Mouse (Mus musculus): ENCODE results near the gene Wtip. TPM values are rescaled to one million over a fixed set of nuclear protein-coding genes. Genes with fewer than 3 reads are reported as not detected.

The Wtip gene
- polyA plus RNA-seq, 1 experiment, result 7.1 TPM

Other genes with a start within 250 kb of the Wtip start
- gene Scgb2b26, start 188.2 kb downstream of the Wtip start, polyA plus RNA-seq (2012; rRNA removed), result not detected in 2 replicates
- not detected in 2 replicates for gene Scgb2b27, start 119.3 kb downstream of the Wtip start, polyA plus RNA-seq (2012; rRNA removed)
- not detected in 2 replicates for gene Scgb1b27, start 111.8 kb downstream of the Wtip start, polyA plus RNA-seq (2012; rRNA removed)
- gene Scgb1b30, start 37.8 kb downstream of the Wtip start, polyA plus RNA-seq (2012; rRNA removed), result not detected in 2 replicates
- gene Uba2, start 36.3 kb upstream of the Wtip start, polyA plus RNA-seq (2012; rRNA removed), result 24.7 and 29.6 TPM in 2 replicates
- gene Pdcd2l, start 63.4 kb upstream of the Wtip start, polyA plus RNA-seq (2012; rRNA removed), result 20.2 and 25.7 TPM in 2 replicates
- gene Gpi1, start 97.1 kb upstream of the Wtip start, polyA plus RNA-seq (2012; rRNA removed), result 116 and 161 TPM in 2 replicates
- gene Gm6096, start 117.8 kb upstream of the Wtip start, polyA plus RNA-seq (2012; rRNA removed), result not detected in 2 replicates
- 22.9 and 23.6 TPM in 2 replicates for gene 4931406P16Rik, start 180.3 kb upstream of the Wtip start, polyA plus RNA-seq (2012; rRNA removed)